Mouse (Mus musculus) mouse trophoblast stem cell (cell line): Measurements from ENCODE around the gene Prdx2.

Experiments
- in situ Hi-C, 2 experiments: fragments of 300-500 bp; cut with MseI, MboI; formaldehyde crosslinking; loops; 2 replicates in 1 of 2; 3 replicates in 1 of 2; pipeline ENCODE4 v1.15.1; 2025

The Prdx2 gene

DNA sequence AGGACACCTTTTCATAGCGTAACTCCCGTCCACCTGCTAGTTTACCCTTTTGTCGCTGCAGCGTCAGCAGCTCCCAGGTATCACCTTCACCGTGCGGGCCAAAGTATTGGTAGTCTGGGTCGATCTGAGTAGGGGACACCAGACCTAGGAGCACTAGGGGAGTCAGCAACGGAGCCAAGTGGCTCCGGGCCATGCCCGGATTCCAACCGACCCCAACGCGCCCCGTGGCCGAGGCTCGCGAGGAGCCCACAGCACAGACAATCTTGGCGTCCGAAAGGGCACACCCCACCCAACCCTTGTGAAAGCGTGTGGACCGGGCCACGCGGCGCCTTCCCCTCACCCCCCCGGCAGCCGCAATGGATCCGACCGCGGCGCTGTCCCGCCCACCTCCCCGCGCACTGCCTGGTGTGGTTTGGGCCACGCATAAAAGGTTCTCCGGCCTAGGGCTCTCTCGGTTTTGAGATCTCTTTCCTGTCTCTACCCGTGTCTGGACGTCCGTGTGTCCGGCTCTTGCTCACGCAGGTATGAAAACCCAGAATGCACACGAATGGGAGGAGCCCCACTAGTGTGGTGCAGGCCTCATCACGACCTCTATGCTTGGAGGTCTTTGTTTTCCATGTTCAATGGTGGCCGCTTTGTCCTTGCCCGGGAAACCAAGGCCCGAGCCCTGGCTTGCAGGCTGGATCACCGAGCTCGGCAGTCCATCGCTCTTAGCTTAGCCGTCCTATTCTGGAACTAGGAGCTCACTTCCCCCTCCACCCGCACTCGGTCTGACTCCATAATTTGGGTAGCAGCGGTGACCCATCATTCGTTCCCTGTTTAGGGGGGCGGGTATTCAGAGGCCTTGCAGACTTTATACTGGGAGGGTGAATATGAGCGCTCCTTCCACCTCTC is at the start of gene Prdx2, which contains the start of the genes Gm49661 and Rnaseh2a:
Prdx2 (plus strand) TSS at position 347 of the 894 bp plus-strand sequence.
Gm49661 (minus strand) TSS at position 193 of the 894 bp plus-strand sequence.
Rnaseh2a (minus strand) TSS at position 527 of the 894 bp plus-strand sequence.
- in situ Hi-C loops = no loop called here

DNA sequence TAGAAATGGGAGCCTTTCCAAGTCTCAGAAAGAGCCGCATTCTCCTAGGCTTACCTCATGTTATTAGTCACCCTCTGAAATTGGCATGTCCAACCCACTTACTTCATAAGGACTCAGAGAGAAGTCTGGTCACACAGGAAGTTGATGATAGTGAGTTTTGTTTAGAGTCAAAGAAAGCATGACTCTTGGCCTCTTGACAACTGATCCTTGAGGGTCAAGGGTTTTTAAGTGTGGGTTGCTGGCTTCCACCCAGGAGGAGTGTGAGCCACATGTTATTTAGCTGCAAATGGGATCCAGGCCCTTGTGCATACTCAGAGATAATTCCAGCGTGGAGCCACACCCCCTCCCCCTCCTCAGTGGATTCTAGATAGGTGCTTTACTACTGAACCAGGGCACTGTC is 47.8 kb upstream of the Prdx2 start:
- in situ Hi-C loops = loop anchor here in 1 of 2 experiments (5.0 kb wide), 1 partner anchor 36 kb away; no protein-coding TSS in a partner anchor

DNA sequence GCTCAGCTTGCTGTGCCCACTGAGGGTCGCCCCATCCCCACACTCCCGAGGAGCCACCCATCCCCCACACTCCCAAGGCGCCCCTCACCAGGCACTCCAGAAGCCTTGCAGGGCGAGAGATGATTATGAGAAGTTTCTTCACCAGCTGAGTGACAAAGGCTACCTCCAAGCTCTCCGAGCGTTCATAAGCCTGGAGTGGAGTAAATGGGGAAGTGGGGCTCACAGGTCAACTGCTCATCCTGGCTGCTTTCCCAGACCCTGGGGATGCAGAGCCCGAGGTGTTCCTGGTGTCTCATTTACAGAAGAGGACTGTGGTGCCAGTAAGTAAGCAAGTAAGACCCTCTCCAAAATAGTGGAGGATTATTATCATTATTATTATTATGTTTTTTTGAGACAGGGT is 43.8 kb upstream of the Prdx2 start:
- in situ Hi-C loops = no loop called here

DNA sequence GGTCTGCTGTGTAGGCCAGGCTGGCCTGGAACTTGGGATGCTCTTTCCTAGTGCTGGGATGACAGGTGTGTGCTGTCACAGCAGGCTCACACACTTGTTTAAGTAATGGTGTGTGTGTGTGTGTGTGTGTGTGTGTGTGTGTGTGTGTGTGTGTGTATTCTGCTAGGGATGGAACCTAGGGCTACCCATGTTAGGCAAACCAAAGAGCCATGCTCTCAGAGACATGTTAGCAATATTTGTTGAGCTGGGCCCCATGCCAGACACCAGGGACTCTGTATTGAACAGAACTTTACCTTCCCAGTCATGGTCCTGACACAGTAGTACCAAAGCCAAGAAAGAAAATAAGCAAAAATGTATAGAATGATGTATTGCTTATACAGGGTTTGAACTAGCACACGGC is 41.9 kb upstream of the Prdx2 start:
- in situ Hi-C loops = no loop called here

DNA sequence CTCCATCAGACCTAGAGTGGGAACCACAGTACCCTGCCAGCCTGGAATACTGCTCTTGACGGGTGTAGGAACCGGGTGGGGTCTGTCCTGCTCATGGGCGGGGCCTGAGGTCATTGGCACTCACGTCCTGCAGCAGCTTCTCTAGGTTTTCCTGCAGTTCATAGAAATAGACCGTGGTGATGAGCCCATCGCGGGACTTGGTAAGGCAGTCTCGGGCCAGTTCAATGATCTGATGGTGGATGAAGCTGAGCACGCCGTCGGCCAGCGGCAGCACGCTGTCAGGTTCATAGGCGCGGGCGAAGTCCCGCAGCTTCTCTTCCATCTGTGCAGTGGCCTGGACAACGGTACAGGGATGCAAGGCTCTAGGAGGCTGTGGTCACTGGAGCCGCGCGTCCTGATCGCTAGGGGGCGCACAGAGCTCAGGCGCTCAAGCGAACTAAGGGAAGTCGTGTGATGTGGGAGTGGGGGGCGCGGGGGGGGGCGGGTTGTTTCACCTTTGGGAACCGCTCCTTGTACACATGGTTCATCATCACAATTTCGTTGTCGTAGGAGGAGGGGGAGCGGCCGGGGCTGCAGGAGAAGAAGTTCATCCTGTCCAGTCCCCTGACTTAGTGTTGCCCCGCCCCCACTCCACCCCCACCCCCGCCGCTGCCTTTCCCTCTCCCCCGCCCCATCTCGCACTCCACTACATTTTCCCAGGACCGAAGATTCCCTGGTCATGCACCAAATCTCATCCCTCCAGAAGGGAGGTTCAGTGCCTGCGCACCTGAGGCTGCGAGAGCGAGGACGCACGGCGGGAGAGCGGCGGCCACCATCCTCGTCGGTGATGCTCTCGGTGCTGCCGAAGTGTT is 40.7 kb upstream of the Prdx2 start:
- in situ Hi-C loops = no loop called here

DNA sequence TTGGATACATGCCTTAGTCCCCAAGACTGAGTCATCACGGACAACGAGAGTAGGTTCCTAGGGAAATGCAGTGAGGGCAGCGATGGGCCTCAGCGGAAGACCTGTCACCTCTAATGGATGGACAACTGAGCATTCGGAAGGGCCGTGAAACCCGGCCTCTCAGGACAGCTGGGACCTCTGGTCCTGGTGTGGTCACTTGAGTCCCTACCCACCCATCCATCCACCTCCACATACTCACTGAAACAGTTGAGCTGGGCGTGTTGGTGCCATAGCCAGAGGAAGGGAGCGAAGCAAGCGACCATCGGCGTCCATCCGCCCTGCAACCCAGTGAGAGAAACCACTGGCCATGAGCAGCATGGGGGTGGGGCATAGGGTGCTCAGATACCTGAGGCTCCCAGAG is 38.8 kb upstream of the Prdx2 start:
- in situ Hi-C loops = no loop called here

DNA sequence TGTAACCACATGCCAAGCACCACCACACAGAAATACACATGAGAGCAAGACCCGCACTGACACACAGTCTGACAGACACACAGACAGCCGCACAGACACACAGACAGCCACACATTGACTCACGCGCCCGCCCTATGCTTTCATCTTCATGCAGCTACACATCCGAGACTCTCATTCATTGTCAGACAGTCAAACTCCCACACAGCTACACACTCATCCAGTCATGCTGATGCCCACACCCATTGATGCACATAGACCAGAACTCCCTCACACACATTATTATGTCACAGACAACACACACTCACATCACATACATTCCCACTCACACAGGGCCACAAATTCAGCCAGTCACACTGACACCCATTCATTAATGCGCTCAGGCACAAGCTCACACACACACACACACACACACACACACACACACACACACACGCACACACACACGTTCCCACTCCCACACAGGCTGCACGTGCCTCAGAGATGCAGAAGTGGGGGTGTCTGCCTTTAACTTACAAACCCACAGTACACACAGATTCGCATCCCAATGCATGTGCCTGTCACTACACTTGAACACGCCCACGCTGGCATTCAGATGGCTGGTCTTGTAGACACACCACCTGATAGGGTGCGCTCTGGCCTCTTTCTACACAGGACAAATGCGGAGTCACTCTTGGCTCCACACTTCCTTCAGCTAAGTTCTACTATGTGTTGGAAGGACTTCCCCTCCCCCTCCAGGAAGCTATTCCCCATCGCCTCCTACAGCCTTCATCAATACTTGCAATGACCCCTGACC is 35.4 kb upstream of the Prdx2 start:
- in situ Hi-C loops = no loop called here

DNA sequence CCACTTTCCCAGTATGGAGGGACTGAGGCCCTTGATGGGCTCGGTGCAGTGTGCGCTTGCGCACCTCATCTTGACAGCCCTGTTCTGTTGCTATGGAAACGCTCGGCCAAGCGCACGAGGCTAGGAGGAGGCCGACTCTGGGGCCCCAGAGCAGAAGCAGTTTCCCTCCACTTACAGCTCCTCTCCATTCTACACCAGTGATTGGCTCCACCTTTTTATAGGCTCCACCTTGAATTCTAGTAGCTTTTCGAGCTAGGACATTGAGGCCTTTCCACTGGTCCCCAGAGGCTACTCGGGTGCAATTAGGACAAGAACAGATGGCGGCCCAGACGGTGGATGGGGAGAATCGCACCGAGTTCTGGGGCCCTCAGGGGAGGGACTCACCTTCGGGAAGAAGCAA is 34.5 kb upstream of the Prdx2 start:
- in situ Hi-C loops = no loop called here

DNA sequence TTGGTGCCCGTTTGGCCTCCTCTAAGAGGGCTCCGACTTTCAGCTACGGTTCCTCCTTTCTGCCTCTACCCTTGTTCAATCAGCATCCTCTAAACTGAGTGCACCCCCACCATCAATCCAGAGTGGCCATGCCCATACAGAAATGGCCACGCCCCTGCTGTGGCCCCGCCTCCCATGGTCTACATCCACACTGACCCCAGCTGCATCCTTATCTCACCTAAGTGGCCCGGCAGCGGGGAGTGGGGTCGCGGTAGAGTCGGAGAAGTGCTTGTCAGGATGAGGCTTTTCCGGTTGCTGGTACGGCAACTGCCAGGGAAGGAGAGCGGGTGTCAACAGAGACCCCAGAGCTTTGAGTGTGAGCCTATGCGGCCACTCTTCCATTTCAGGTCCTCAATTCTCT is 33.9 kb upstream of the Prdx2 start:
- in situ Hi-C loops = no loop called here

DNA sequence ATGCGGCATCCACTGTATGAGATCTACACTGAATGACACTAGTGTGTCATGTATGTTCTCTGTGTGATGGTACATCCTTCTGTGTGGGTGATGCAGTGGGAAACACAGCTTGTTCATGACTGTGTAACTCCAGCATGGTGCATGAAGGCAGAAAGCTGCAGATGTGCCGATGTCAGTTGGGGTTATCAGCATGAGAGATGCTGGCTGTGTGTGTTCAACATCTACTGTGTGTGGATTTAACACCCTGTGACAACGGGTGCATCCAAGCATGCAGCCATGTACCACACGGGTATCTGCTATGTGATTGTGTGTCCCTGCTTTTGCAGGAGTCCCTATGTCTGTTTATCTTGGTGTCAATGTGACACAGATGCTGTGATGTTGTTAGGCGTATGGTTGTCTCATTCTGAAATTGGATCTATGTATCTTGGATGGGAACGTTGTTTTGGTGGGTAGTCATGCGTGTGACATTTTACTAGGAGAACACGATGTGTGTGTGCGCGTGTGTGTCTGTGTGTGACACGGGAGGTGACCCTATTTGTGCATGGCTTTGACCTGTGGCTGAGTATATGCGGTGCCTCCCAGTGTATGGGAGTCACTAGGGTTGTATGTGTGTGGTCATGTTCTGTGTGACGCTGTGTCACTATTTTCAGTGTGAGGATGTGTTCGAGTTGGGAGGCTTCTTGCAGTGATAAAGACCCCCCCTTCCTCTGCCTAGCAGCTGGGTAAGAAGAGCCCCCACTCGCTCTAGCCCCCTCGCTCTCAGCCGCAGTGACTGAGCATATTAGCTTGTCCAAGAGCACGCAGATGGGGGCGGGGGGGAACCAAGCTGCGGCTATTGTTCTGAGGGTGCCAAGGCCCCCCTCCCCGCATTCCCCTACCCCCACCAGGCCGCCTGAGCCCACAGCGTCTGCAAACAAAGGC is 33.1 kb upstream of the Prdx2 start:
- in situ Hi-C loops = no loop called here

DNA sequence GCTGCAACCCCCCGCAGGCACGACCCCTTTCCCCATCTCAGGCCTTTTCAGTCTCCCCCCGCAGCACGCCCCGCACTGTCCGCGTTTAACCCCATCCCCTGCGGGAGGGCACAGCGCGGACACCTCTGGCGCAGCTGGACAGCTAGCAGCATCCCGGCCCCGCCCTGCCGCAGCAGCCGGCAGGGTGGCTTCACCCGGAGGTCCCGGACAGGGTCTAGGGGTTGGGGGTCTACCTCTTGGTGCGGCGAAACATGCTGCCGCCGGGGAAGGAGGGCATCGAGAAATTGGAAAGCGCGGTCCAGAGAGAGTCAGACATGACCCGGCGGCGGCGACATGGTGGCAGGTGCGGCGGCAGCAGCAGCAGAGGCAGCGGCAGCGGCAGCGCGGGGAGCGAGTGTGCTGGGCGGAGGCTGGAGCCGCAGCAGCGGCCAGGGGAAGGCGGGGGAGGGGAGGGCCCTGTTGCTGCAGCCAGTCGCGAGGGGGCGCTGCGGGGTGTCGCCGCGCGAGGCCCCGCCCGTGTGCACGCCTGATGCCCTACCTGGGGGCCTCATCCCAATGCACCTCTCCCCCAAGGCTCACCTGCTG is 32.3 kb upstream of the Prdx2 start, which contains the start of gene Mast1:
Mast1 (minus strand) TSS at position 398 of the 585 bp plus-strand sequence.
- in situ Hi-C loops = no loop called here

DNA sequence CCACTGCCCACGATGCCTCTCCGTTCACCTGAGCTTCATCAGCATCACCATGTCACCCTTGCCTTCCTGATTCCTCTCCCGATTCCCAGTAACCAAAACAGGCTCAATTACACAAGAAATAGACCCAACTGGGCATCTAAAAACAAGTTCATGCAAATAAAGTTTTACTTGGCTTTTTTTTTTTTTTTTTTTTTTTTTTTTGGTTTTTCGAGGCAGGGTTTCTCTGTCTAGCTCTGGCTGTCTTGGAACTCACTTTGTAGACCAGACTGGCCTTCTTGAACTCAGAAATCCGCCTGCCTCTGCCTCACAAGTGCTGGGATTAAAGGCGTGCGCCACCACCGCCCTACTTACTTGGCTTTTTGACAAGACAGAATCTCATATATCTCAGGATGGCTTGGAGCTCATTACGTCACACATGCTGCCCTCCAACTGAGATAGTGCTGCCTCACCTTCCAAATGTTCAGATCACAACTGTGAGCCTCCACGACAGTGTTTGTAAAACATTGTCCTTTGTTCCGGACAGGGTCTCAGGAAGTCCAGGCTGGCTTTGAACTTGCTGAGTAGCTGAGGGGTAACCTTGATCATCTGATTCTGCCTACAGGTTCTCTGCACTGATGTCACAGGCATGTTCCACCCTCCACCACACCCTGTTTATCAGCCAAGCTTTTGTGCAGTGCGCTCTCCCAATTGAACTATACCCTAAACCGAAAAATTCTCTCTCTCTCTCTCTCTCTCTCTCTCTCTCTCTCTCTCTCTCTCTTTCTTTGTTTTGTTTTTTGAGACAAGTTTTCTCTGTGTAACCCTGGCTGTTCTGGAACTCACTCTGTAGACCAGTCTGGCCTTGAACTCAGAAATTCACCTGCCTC is 31.5 kb upstream of the Prdx2 start:
- in situ Hi-C loops = no loop called here

DNA sequence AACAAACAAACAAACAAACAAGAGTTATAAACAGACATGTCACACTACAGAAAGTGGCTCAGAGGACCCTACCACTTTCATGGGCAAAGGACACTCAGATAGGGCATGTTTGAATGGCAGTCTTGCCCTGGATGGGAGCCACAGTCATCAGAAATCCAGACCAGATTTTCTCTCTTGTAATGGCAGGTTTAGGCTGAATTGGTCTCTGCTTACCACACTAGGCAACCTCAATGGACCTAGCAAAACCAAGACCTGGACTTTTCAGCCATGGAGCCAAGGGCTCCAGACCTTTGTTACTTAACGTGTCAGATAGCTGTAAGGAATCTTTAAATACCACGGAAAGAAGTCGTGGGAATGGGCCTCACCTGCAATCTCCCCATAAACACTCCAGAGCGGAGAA is 25.7 kb upstream of the Prdx2 start:
- in situ Hi-C loops = no loop called here

DNA sequence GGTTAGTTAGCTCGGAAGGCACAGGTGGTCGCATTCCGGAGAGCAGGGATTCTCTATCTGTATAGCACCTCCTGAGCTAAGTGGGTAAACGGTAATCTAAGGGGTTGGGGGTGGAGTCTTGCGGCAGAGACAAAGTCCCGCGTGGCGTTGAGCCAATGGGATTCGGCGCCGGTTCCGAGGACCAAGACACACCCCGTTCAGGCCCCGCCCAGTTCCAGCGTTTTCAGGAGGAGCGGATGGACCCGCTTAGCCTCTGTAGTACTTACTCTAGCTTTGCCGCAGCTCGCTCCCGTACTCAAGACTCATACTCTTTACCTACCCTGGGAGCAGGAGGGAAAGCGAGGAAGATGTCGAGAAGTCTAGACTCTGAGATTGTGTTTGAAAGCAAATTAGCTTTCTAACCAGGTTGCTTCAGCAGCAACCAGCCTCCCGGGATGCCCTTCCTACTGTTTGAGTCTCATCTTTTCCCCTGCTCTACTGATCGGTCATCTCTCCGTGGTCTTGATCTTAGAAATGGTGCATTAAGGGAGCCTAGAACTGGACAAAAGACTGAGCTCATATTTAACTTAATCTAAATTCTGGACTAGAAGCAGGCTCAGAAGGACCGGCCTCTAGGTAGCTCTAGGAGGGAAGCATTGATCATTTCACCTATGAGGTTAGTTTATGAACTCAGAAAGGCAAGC is 24.8 kb upstream of the Prdx2 start:
- in situ Hi-C loops = no loop called here

DNA sequence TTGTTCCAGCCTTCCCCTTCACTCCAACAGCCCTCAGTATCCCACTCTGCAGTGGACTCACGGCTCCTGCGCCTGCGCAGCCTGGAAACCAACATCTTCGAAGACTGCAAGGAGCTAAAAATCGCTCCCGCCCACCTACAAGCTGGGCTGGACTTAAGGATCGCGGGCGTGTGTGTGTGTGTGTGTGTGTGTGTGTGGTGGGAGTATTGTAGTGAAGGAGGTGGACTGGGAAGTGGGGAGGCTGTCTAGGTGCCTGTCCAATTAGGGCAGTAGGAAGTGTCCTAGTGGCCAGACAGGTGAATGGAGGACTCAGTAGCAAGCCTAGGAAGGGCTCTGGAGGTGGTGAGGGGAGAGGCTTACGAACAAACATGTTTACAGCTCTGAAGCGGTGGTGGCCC is 24.2 kb upstream of the Prdx2 start:
- in situ Hi-C loops = no loop called here

DNA sequence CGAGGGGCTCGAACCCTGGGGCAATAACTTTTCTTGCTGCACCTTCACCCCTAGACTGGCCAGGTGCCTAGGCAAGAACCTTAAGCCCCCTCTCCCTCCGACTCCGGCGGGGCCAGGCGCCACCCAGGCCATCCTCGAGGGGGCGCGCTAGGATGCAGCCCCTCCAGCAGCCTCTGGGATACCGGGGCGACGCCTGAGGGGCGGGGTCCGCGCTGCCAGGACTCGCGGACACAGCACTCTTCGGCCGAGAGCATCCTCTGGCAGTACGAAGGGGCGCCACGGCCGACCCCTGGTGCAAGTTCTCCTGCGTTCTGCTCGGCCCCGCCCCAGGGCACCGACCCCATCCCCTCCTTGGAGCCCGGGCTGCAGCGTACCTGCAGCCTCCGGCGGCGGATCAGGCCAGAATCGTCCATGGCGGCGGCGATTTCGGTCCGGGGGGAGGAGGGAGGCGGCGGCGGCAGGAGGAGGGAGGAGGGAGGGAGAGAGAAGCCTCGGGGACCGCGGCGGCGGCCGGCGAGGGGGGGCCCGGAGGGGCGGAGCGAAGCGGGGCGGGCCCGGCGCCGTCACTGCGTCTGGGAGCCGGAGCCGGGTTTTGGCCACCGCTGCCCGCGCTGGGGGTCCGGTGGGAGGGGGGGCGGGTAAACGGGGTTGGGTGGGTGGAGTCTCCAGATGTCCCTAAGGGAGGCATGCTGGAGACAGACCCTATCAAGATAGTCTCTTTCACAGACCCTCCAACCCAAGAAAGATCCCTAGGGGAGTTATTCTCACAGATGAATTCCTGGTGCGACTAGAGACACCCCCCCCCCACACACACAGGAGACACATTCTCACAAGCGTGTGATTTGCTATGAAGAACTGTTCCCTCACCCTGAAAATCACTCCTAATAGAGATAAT is 23.5 kb upstream of the Prdx2 start:
- in situ Hi-C loops = no loop called here

DNA sequence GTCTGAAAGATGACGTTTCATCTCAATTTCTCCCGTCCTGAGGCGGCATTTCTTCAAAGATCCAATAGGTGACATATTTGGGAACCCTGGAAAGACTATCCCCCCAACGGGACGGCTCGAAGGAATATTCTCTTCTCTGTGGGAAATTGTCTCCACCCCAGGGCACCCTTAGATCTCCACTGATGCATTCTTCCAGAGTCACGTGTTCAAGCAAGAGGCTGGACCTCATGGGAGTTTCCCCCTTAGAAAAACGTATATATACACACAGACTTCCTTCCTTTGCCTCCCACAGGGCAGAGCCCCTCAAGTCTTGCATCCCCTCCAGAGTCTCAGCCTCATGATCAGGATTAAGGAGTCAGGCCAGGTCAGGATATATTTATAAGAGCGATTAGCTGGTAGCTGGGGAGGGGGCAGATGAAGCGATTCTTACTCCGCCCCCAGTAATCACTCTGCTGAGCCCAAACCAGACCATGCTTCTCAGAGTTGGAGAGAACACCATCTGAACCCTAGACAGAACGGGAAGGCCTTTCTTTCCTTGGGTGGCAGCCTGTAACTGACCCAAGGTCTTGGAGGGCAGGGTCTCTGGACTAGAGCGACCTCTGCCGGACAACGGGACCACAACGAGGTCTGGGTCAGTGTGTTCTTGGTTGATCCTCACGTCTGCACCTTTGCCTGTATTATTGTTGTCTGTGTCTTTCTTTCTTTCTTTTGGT is 22.7 kb upstream of the Prdx2 start, which contains the start of gene Rtbdn:
Rtbdn (plus strand) TSS at position 464 of the 713 bp plus-strand sequence.
- in situ Hi-C loops = no loop called here
